Mouse (Mus musculus): Measurements from ENCODE around the gene Tll2. TPM values are rescaled to one million over a fixed set of nuclear protein-coding genes. Genes with fewer than 3 reads are reported as not detected.
A peak's percentile ranks its signal among the peaks of the same experiment; 100 is the strongest.

The Tll2 gene
- total and polyA plus RNA-seq, 2 experiments from 2014 or later, result 0.33 to 1.00 TPM

GRCm38 (mm10) chr19:41192953-41193352, 13.7 kb downstream of the Tll2 start:
- Histone ChIP-seq H3K36me3 (ENCODE audit: insufficient read depth) (no peaks in the 10 kb centered on the region), H3K4me2 (ENCODE audit: low read depth) (no peak overlapping the region), H3K9ac (no peak overlapping the region), H3K27me3 (ENCODE audit: insufficient read depth, low read length) (no peaks in the 10 kb centered on the region; the same call in 1 of the 2 replicates), H3K4me3 (ENCODE audit: low read depth, low read length) (no peak overlapping the region), H3K27ac (ENCODE audit: low read depth, low read length) (no peak overlapping the region), H3K4me1 (ENCODE audit: insufficient read depth) (no peaks in the 10 kb centered on the region), H3K9me3 (ENCODE audit: low read length) (no peaks in the 10 kb centered on the region)
- DNase-seq, result no peak
- TF ChIP-seq CTCF (IDR thresholded peaks at IDR 0.05; ENCODE audit: low read depth), result no peak
- no peak for ATAC-seq
- 92% methylated on average over 4 of the region's 4 CpGs for WGBS

- no peak overlapping the region for H3K27ac ChIP-seq (ENCODE audit: low read depth, low read length)
- no peak overlapping the region for H3K4me2 ChIP-seq (ENCODE audit: low read depth)
- no peaks in the 10 kb centered on the region for H3K4me1 ChIP-seq (ENCODE audit: insufficient read depth)
- DNase-seq, result no peak
- H3K9ac ChIP-seq, result no peak overlapping the region
- H3K27me3 ChIP-seq (ENCODE audit: insufficient read depth, low read length), result peaks cover 3% of the 10 kb centered on the region; the same call in 1 of the 2 replicates
- H3K4me3 ChIP-seq (ENCODE audit: low read depth, low read length), result no peak overlapping the region
- H3K36me3 ChIP-seq (ENCODE audit: insufficient read depth), result no peaks in the 10 kb centered on the region
- H3K9me3 ChIP-seq (ENCODE audit: low read length), result no peaks in the 10 kb centered on the region
- no peak for TF ChIP-seq CTCF (IDR thresholded peaks at IDR 0.05; ENCODE audit: low read depth)
- 85% methylated on average over 9 of the region's 9 CpGs for WGBS
- ATAC-seq, result no peak
These were observed 14.9 kb downstream of the Tll2 start for GRCm38 (mm10) chr19:41191724-41192123.

- no peaks in the 10 kb centered on the region for H3K36me3 ChIP-seq (ENCODE audit: insufficient read depth)
- no peak for DNase-seq
- H3K27me3 ChIP-seq (ENCODE audit: insufficient read depth, low read length), result peaks cover 3% of the 10 kb centered on the region; the same call in 1 of the 2 replicates
- ATAC-seq, result peak; percentile 45
- H3K4me2 ChIP-seq (ENCODE audit: low read depth), result no peak overlapping the region
- TF ChIP-seq CTCF (IDR thresholded peaks at IDR 0.05; ENCODE audit: low read depth), result no peak
- H3K4me1 ChIP-seq (ENCODE audit: insufficient read depth), result no peaks in the 10 kb centered on the region
- no peak overlapping the region for H3K27ac ChIP-seq (ENCODE audit: low read depth, low read length)
- H3K9me3 ChIP-seq (ENCODE audit: low read length), result no peaks in the 10 kb centered on the region
- WGBS, result 15% methylated on average over 6 of the region's 6 CpGs
- H3K9ac ChIP-seq, result no peak overlapping the region
- no peak overlapping the region for H3K4me3 ChIP-seq (ENCODE audit: low read depth, low read length)
These were observed 15.7 kb downstream of the Tll2 start for GRCm38 (mm10) chr19:41190876-41191434.

GRCm38 (mm10) chr19:41177331-41177730, 29.3 kb downstream of the Tll2 start:
- ATAC-seq, result peak; percentile 36; the same call in 1 of the 2 replicates
- TF ChIP-seq CTCF (IDR thresholded peaks at IDR 0.05; ENCODE audit: low read depth), result no peak
- peaks cover 28% of the 10 kb centered on the region for H3K27me3 ChIP-seq (ENCODE audit: insufficient read depth, low read length)
- H3K36me3 ChIP-seq (ENCODE audit: insufficient read depth), result no peaks in the 10 kb centered on the region
- 13% methylated on average over 6 of the region's 6 CpGs for WGBS
- DNase-seq, result no peak
- no peak overlapping the region for H3K9ac ChIP-seq
- H3K4me2 ChIP-seq (ENCODE audit: low read depth), result no peak overlapping the region
- H3K27ac ChIP-seq (ENCODE audit: low read depth, low read length), result no peak overlapping the region
- no peaks in the 10 kb centered on the region for H3K4me1 ChIP-seq (ENCODE audit: insufficient read depth)
- no peak overlapping the region for H3K4me3 ChIP-seq (ENCODE audit: low read depth, low read length)
- no peaks in the 10 kb centered on the region for H3K9me3 ChIP-seq (ENCODE audit: low read length)

GRCm38 (mm10) chr19:41176881-41177280, 29.8 kb downstream of the Tll2 start:
- WGBS, result 15% methylated on average over 2 of the region's 2 CpGs
- no peak for DNase-seq
- no peak for TF ChIP-seq CTCF (IDR thresholded peaks at IDR 0.05; ENCODE audit: low read depth)
- Histone ChIP-seq H3K4me1 (ENCODE audit: insufficient read depth) (no peaks in the 10 kb centered on the region), H3K9ac (no peak overlapping the region), H3K27me3 (ENCODE audit: insufficient read depth, low read length) (peaks cover 28% of the 10 kb centered on the region), H3K9me3 (ENCODE audit: low read length) (no peaks in the 10 kb centered on the region), H3K4me2 (ENCODE audit: low read depth) (no peak overlapping the region), H3K4me3 (ENCODE audit: low read depth, low read length) (no peak overlapping the region), H3K36me3 (ENCODE audit: insufficient read depth) (no peaks in the 10 kb centered on the region), H3K27ac (ENCODE audit: low read depth, low read length) (no peak overlapping the region)
- no peak for ATAC-seq

- Histone ChIP-seq H3K27ac (ENCODE audit: low read depth, low read length) (no peak overlapping the region), H3K4me2 (ENCODE audit: low read depth) (no peak overlapping the region), H3K9ac (no peak overlapping the region), H3K9me3 (ENCODE audit: low read length) (no peaks in the 10 kb centered on the region), H3K27me3 (ENCODE audit: insufficient read depth, low read length) (peaks cover 4% of the 10 kb centered on the region), H3K4me1 (ENCODE audit: insufficient read depth) (peaks cover 4% of the 10 kb centered on the region; the same call in 1 of the 2 replicates), H3K36me3 (ENCODE audit: insufficient read depth) (no peaks in the 10 kb centered on the region), H3K4me3 (ENCODE audit: low read depth, low read length) (no peak overlapping the region)
- TF ChIP-seq CTCF (IDR thresholded peaks at IDR 0.05; ENCODE audit: low read depth), result no peak
- no peak for DNase-seq
- peak; percentile 43; the same call in 1 of the 2 replicates for ATAC-seq
- WGBS, result 31% methylated on average over 5 of the region's 5 CpGs
These were observed 40.8 kb downstream of the Tll2 start for GRCm38 (mm10) chr19:41165914-41166235.

GRCm38 (mm10) chr19:41165144-41165913, 41.3 kb downstream of the Tll2 start:
- H3K27ac ChIP-seq (ENCODE audit: low read depth, low read length), result no peak overlapping the region
- 27% methylated on average over 14 of the region's 14 CpGs for WGBS
- peaks cover 4% of the 10 kb centered on the region; the same call in 1 of the 2 replicates for H3K4me1 ChIP-seq (ENCODE audit: insufficient read depth)
- H3K9ac ChIP-seq, result no peak overlapping the region
- no peak overlapping the region for H3K4me2 ChIP-seq (ENCODE audit: low read depth)
- no peak for TF ChIP-seq CTCF (IDR thresholded peaks at IDR 0.05; ENCODE audit: low read depth)
- no peak overlapping the region for H3K4me3 ChIP-seq (ENCODE audit: low read depth, low read length)
- H3K9me3 ChIP-seq (ENCODE audit: low read length), result no peaks in the 10 kb centered on the region
- no peaks in the 10 kb centered on the region for H3K36me3 ChIP-seq (ENCODE audit: insufficient read depth)
- ATAC-seq, result no peak
- H3K27me3 ChIP-seq (ENCODE audit: insufficient read depth, low read length), result no peaks in the 10 kb centered on the region; the same call in 1 of the 2 replicates
- DNase-seq, result no peak
